ENCODE assay signal across 8 mouse cellular contexts in the genomic region with DNA sequence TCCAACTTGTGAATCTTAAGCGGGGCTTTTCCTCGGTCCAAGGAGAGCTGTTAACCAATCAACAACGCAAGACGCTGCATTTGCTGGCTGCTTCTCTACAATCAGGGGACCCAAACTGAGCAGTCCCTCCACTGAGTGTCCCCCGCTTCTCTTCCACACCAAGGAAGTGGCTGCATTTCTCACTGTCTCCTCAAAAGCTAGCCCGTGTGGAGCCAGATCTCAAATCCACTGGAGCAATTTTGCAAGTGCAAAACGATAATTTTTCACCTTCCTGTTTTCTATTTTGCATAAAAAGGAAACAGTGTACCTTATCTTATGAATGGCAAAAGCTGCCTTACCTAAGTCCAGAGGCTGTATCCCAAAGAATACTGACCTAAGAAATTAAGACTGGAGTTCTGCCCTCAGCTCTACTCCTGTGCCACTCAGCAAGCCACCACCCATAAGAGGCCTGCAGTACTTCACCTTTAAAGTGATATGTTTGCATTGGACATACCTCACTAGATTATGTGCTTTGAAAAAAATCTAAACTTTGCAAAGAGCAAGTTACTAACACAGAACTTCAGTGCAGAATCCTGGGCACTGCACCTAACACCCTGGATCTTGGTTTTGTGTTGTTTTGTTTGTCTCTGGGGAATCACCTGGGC. TPM values are rescaled to one million over a fixed set of nuclear protein-coding genes. Genes with fewer than 3 reads are reported as not detected.
DNase-seq lines count a peak whose midpoint lies in the region; ATAC-seq and TF ChIP-seq lines count a peak whose summit lies in the region.

No protein-coding gene starts in this region.

- 11% methylated on average over 7 of the region's 7 CpGs for WGBS in forebrain, embryonic 12.5 days
- 21% methylated on average over 7 of the region's 7 CpGs for WGBS in intestine, embryonic 16.5 days
- 13% methylated on average over 7 of the region's 7 CpGs for WGBS in neural tube, embryonic 15.5 days

- peak overlapping the region; percentile 55 for H3K4me2 ChIP-seq in forebrain, embryonic 12.5 days
- H3K4me2 ChIP-seq in intestine, embryonic 16.5 days (ENCODE audit: low read depth, low read length), result peak overlapping the region; percentile 43
- H3K4me2 ChIP-seq in neural tube, embryonic 15.5 days, result peak overlapping the region; percentile 58

- peak overlapping the region; percentile 49 for H3K4me3 ChIP-seq in layer of hippocampus, adult 2 months
- peak overlapping the region; percentile 25 for H3K4me3 ChIP-seq in forebrain, embryonic 12.5 days (replicated peaks)
- 0 out of 2 replicates have a peak overlapping the region, but pooled peaks have one; percentile 15 for H3K4me3 ChIP-seq in intestine, embryonic 16.5 days (ENCODE audit: low read length)
- peak overlapping the region; percentile 22 for H3K4me3 ChIP-seq in neural tube, embryonic 15.5 days (replicated peaks)

- DNase-seq in layer of hippocampus, adult 2 months (ENCODE audit: low spot score in 2 of 2), result no peak
- no peak for DNase-seq in layer of hippocampus, adult 11-12 months (ENCODE audit: low spot score)
- no peak for DNase-seq in gastrocnemius, postnatal 4 days (ENCODE audit: low spot score in 2 of 2)
- DNase-seq in layer of hippocampus, adult 9-10 months (ENCODE audit: low spot score), result no peak
- no peak for DNase-seq in B cell, adult 2 months

- no peaks in the 10 kb centered on the region for H3K36me3 ChIP-seq in forebrain, embryonic 12.5 days (replicated peaks)
- no peaks in the 10 kb centered on the region for H3K36me3 ChIP-seq in intestine, embryonic 16.5 days (ENCODE audit: control insufficient read depth, insufficient read depth, low read length)
- no peaks in the 10 kb centered on the region for H3K36me3 ChIP-seq in neural tube, embryonic 15.5 days

- peaks cover 29% of the 10 kb centered on the region for H3K4me1 ChIP-seq in forebrain, embryonic 12.5 days
- 0 out of 2 replicates have a peak, but pooled peaks cover 3% of the 10 kb centered on the region for H3K4me1 ChIP-seq in intestine, embryonic 16.5 days (ENCODE audit: control insufficient read depth, insufficient read depth, low read length)
- peaks cover 22% of the 10 kb centered on the region for H3K4me1 ChIP-seq in neural tube, embryonic 15.5 days

- peak overlapping the region; percentile 50 for H3K9ac ChIP-seq in forebrain, embryonic 12.5 days
- no peak overlapping the region for H3K9ac ChIP-seq in intestine, embryonic 16.5 days (ENCODE audit: low read depth, low read length)
- H3K9ac ChIP-seq in neural tube, embryonic 15.5 days (replicated peaks), result peak overlapping the region; percentile 41

- no peak for TF ChIP-seq CTCF in layer of hippocampus, adult 2 months (conservative IDR thresholded peaks at IDR 0.05)

- peak overlapping the region; percentile 52; the same call in 1 of the 2 replicates for H3K27ac ChIP-seq in layer of hippocampus, adult 2 months
- peak overlapping the region; percentile 33; the same call in 1 of the 2 replicates for H3K27ac ChIP-seq in forebrain, embryonic 12.5 days
- no peak overlapping the region for H3K27ac ChIP-seq in intestine, embryonic 16.5 days (ENCODE audit: low read length)
- peak overlapping the region; percentile 61; the same call in 1 of the 2 replicates for H3K27ac ChIP-seq in neural tube, embryonic 15.5 days (replicated peaks)

- H3K27me3 ChIP-seq in forebrain, embryonic 12.5 days, result no peaks in the 10 kb centered on the region; the same call in 1 of the 2 replicates
- no peaks in the 10 kb centered on the region for H3K27me3 ChIP-seq in intestine, embryonic 16.5 days (replicated peaks; ENCODE audit: control insufficient read depth, insufficient read depth, low read length)
- H3K27me3 ChIP-seq in neural tube, embryonic 15.5 days (replicated peaks), result no peaks in the 10 kb centered on the region

- H3K9me3 ChIP-seq in forebrain, embryonic 12.5 days, result no peaks in the 10 kb centered on the region
- no peaks in the 10 kb centered on the region for H3K9me3 ChIP-seq in intestine, embryonic 16.5 days (ENCODE audit: control insufficient read depth, low read length)
- H3K9me3 ChIP-seq in neural tube, embryonic 15.5 days (replicated peaks), result no peaks in the 10 kb centered on the region

- no peak for ATAC-seq in forebrain, embryonic 12.5 days (ENCODE audit: low FRiP score)
- ATAC-seq in intestine, embryonic 16.5 days, result no peak
- no peak for ATAC-seq in neural tube, embryonic 15.5 days (ENCODE audit: low FRiP score)

RNA-seq across cellular contexts. Expression of gene Nap1l1, which starts 52.7 kb away (rescaled TPM):
- total RNA-seq in layer of hippocampus, adult 2 months (2021), result 100 to 1,000 TPM; 157 to 162 TPM
- 348 and 361 TPM in 2 replicates for polyA plus RNA-seq in forebrain, embryonic 12.5 days (2016; fragmentation: Nextera tagmentation; extraction: Ambion mirVana)
- polyA plus RNA-seq in intestine, embryonic 16.5 days (2015; fragmentation: Nextera tagmentation; extraction: Ambion mirVana), result 118 and 140 TPM in 2 replicates
- polyA plus RNA-seq in neural tube, embryonic 15.5 days (2015; fragmentation: Nextera tagmentation; extraction: Ambion mirVana), result 162 and 180 TPM in 2 replicates
- total RNA-seq in gastrocnemius, postnatal 4 days (2021), result 100 to 1,000 TPM; 124 to 133 TPM
